Mouse (Mus musculus): ENCODE data around the gene Olfr378. TPM values are rescaled to one million over a fixed set of nuclear protein-coding genes. Genes with fewer than 3 reads are reported as not detected.

Olfr378 gene
- not detected in 2 replicates for polyA plus RNA-seq (2014; fragmentation: Nextera tagmentation; extraction: Ambion mirVana)

DNA sequence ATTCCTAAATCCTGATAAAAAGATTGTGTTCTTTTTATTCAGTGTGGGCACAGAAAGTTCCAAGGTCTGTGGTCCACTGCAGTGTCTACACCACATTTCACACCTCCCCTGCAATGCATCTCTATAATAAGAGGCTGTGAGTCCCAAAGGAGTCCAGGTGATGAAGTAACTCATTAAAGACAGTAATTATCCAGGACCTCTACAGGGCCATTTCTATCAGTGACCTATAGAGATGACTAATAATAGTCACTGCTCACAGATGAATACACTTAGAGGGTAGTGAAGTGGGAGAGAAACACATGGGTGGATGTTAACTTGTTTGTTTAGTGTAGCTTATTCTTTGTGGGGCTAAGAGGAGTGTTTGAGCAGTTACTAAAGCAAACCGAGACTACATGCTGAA, at the start of gene Olfr378:
Gene Olfr378, minus strand, starts transcription at position 101 of the 400 bp plus-strand sequence.
- H3K4me3 ChIP-seq (ENCODE audit: control insufficient read depth in 1 of 2, insufficient read depth in 1 of 2, low read depth in 1 of 2, low read length in 2 of 2): no peak within 1 kb of the TSS
- H3K27ac ChIP-seq (replicated peaks in 1 of 2; ENCODE audit: control insufficient read depth in 1 of 2, insufficient read depth in 1 of 2, low read depth in 2 of 2, low read length in 2 of 2): no peak within 1 kb of the TSS
- H3K27me3 ChIP-seq (ENCODE audit: control insufficient read depth, insufficient read depth, low read length): no peaks in the 10 kb centered on the region
- H3K9ac ChIP-seq (ENCODE audit: low read length): no peak within 1 kb of the TSS
- WGBS: 89% methylated on average over 1 of the region's 1 CpGs
- H3K9me3 ChIP-seq (ENCODE audit: control insufficient read depth, low read length): peaks cover 18% of the 10 kb centered on the region
- no peaks in the 10 kb centered on the region for H3K36me3 ChIP-seq (ENCODE audit: control insufficient read depth, insufficient read depth, low read length)
- no peak within 1 kb of the TSS for H3K4me2 ChIP-seq (ENCODE audit: low read length)
- no peak for ATAC-seq (ENCODE audit: insufficient number of reproducible peaks, insufficient read depth, low FRiP score, low read depth)
- H3K4me1 ChIP-seq (ENCODE audit: control insufficient read depth in 2 of 2, insufficient read depth in 2 of 2, low read length in 2 of 2): no peaks in the 10 kb centered on the region

DNA sequence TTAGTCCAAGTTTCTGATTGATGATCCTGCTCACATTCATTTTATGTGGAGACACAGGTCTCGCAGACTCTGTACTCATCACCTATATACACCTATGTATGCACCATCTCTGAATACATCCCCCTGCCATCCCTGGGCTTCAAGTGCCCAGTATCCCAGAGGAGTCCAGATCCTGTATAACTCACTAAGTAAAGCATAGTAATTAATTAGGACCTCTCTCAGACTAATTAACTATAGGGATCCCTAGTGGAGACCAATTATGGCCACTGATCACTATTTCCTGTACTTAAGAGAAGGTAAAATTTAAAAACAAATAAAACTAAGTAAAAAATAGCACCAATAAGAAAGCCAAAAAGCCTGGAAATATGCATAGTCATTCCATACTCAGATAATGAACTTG, 29.1 kb upstream of the Olfr378 start, which contains the start of gene Olfr380:
Gene Olfr380, minus strand, starts transcription at position 101 of the 400 bp plus-strand sequence.
- Histone ChIP-seq H3K9ac (ENCODE audit: low read length) (no peak within 1 kb of the TSS), H3K4me2 (ENCODE audit: low read length) (no peak within 1 kb of the TSS), H3K27ac (replicated peaks in 1 of 2; ENCODE audit: control insufficient read depth in 1 of 2, insufficient read depth in 1 of 2, low read depth in 2 of 2, low read length in 2 of 2) (no peak within 1 kb of the TSS), H3K4me3 (ENCODE audit: control insufficient read depth in 1 of 2, insufficient read depth in 1 of 2, low read depth in 1 of 2, low read length in 2 of 2) (no peak within 1 kb of the TSS), H3K27me3 (ENCODE audit: control insufficient read depth, insufficient read depth, low read length) (no peaks in the 10 kb centered on the region), H3K36me3 (ENCODE audit: control insufficient read depth, insufficient read depth, low read length) (no peaks in the 10 kb centered on the region), H3K4me1 (ENCODE audit: control insufficient read depth in 2 of 2, insufficient read depth in 2 of 2, low read length in 2 of 2) (no peaks in the 10 kb centered on the region), H3K9me3 (ENCODE audit: control insufficient read depth, low read length) (no peaks in the 10 kb centered on the region)
- WGBS: 87% methylated on average over 1 of the region's 1 CpGs
- ATAC-seq (ENCODE audit: insufficient number of reproducible peaks, insufficient read depth, low FRiP score, low read depth): no peak

DNA sequence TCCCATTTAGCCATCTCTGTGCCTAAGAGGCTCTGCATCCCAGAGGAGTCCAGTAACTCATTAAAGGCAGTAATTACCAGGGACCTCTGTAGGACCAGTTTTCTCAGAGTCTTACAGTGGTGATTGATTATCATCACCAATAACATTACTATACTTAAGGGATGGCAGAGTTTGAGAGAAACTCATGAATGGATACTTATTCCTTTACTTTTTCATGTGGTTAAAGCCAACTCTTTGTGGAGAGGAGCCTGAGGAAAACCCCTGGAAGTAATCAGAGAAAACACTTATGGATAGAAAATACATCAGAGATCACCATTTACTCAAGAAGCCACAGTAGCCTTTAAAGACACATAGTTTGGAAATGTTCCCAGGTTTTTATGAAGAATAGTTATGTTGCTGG, 28.8 kb downstream of the Olfr378 start, which contains the start of gene Olfr1:
Gene Olfr1, minus strand, starts transcription at position 101 of the 400 bp plus-strand sequence.
- Histone ChIP-seq H3K27ac (replicated peaks in 1 of 2; ENCODE audit: control insufficient read depth in 1 of 2, insufficient read depth in 1 of 2, low read depth in 2 of 2, low read length in 2 of 2) (no peak within 1 kb of the TSS), H3K9me3 (ENCODE audit: control insufficient read depth, low read length) (0 out of 2 replicates have a peak, but pooled peaks cover 4% of the 10 kb centered on the region), H3K4me1 (ENCODE audit: control insufficient read depth in 2 of 2, insufficient read depth in 2 of 2, low read length in 2 of 2) (no peaks in the 10 kb centered on the region), H3K27me3 (ENCODE audit: control insufficient read depth, insufficient read depth, low read length) (no peaks in the 10 kb centered on the region), H3K4me2 (ENCODE audit: low read length) (no peak within 1 kb of the TSS), H3K9ac (ENCODE audit: low read length) (no peak within 1 kb of the TSS), H3K4me3 (ENCODE audit: control insufficient read depth in 1 of 2, insufficient read depth in 1 of 2, low read depth in 1 of 2, low read length in 2 of 2) (no peak within 1 kb of the TSS), H3K36me3 (ENCODE audit: control insufficient read depth, insufficient read depth, low read length) (no peaks in the 10 kb centered on the region)
- ATAC-seq (ENCODE audit: insufficient number of reproducible peaks, insufficient read depth, low FRiP score, low read depth): no peak

DNA sequence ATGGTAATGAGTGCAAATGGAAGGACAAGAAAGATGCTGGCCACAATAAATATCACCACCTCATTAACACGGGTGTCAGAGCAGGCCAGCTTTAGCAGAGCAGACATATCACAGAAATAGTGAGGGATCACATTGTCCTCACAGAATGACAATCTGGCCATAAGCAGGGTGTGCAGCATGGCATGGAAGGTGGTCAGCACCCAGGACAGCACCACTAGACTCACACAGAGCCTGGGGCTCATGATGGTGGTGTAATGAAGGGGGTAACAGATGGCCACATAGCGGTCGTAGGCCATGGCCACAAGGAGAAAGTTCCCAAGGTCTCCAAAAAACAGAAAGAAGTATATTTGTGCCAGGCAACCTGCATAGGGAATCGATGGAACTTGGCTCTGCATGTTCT, 32.9 kb downstream of the Olfr378 start:
- H3K4me3 ChIP-seq (ENCODE audit: control insufficient read depth in 1 of 2, insufficient read depth in 1 of 2, low read depth in 1 of 2, low read length in 2 of 2): no peak overlapping the region
- no peak overlapping the region for H3K4me2 ChIP-seq (ENCODE audit: low read length)
- no peak for ATAC-seq (ENCODE audit: insufficient number of reproducible peaks, insufficient read depth, low FRiP score, low read depth)
- H3K9ac ChIP-seq (ENCODE audit: low read length): no peak overlapping the region
- H3K27me3 ChIP-seq (ENCODE audit: control insufficient read depth, insufficient read depth, low read length): no peaks in the 10 kb centered on the region
- 0 out of 2 replicates have a peak, but pooled peaks cover 4% of the 10 kb centered on the region for H3K9me3 ChIP-seq (ENCODE audit: control insufficient read depth, low read length)
- no peaks in the 10 kb centered on the region for H3K4me1 ChIP-seq (ENCODE audit: control insufficient read depth in 2 of 2, insufficient read depth in 2 of 2, low read length in 2 of 2)
- no peaks in the 10 kb centered on the region for H3K36me3 ChIP-seq (ENCODE audit: control insufficient read depth, insufficient read depth, low read length)
- WGBS: 69% methylated on average over 4 of the region's 4 CpGs
- no peak overlapping the region for H3K27ac ChIP-seq (replicated peaks in 1 of 2; ENCODE audit: control insufficient read depth in 1 of 2, insufficient read depth in 1 of 2, low read depth in 2 of 2, low read length in 2 of 2)

Other genes with a start within 250 kb of the Olfr378 start
- gene Ctns, start 229.4 kb downstream of the Olfr378 start, polyA plus RNA-seq (2014; fragmentation: Nextera tagmentation; extraction: Ambion mirVana): 12.3 and 14.0 TPM in 2 replicates
- 0.41 and 0.66 TPM in 2 replicates for gene Shpk, start 229.0 kb downstream of the Olfr378 start, polyA plus RNA-seq (2014; fragmentation: Nextera tagmentation; extraction: Ambion mirVana)
- not detected in 2 replicates for gene Trpv1, start 194.2 kb downstream of the Olfr378 start, polyA plus RNA-seq (2014; fragmentation: Nextera tagmentation; extraction: Ambion mirVana)
- gene Trpv3, start 161.1 kb downstream of the Olfr378 start, polyA plus RNA-seq (2014; fragmentation: Nextera tagmentation; extraction: Ambion mirVana): 0.04 and 0.15 TPM in 2 replicates
- gene Aspa, start 98.9 kb downstream of the Olfr378 start, polyA plus RNA-seq (2014; fragmentation: Nextera tagmentation; extraction: Ambion mirVana): 0.14 TPM in 1 of 2 replicates, not detected in the other
- not detected in 2 replicates for gene Gm49340, start 98.7 kb downstream of the Olfr378 start, polyA plus RNA-seq (2014; fragmentation: Nextera tagmentation; extraction: Ambion mirVana)
- gene Spata22, start 98.7 kb downstream of the Olfr378 start, polyA plus RNA-seq (2014; fragmentation: Nextera tagmentation; extraction: Ambion mirVana): not detected in 2 replicates
- not detected in 2 replicates for gene Olfr20, start 77.7 kb downstream of the Olfr378 start, polyA plus RNA-seq (2014; fragmentation: Nextera tagmentation; extraction: Ambion mirVana)
- gene Olfr376, start 57.2 kb downstream of the Olfr378 start, polyA plus RNA-seq (2014; fragmentation: Nextera tagmentation; extraction: Ambion mirVana): not detected in 2 replicates
- gene Olfr1, start 28.9 kb downstream of the Olfr378 start, polyA plus RNA-seq (2014; fragmentation: Nextera tagmentation; extraction: Ambion mirVana): not detected in 2 replicates
- not detected in 2 replicates for gene Olfr380, start 29.0 kb upstream of the Olfr378 start, polyA plus RNA-seq (2014; fragmentation: Nextera tagmentation; extraction: Ambion mirVana)
- gene Olfr381, start 63.1 kb upstream of the Olfr378 start, polyA plus RNA-seq (2014; fragmentation: Nextera tagmentation; extraction: Ambion mirVana): not detected in 2 replicates
- gene Olfr382, start 88.7 kb upstream of the Olfr378 start, polyA plus RNA-seq (2014; fragmentation: Nextera tagmentation; extraction: Ambion mirVana): not detected in 2 replicates
- gene Olfr385, start 164.5 kb upstream of the Olfr378 start, polyA plus RNA-seq (2014; fragmentation: Nextera tagmentation; extraction: Ambion mirVana): not detected in 2 replicates
- not detected in 2 replicates for gene Olfr384, start 170.1 kb upstream of the Olfr378 start, polyA plus RNA-seq (2014; fragmentation: Nextera tagmentation; extraction: Ambion mirVana)

All from heart, embryonic 14.5 days (tissue).